18 mouse cellular contexts compared by ENCODE assay signal in genomic region chr9:121389258-121389657, GRCm38 (mm10).
"Had no signal": no experiment of that assay in that cellular context is flagged by ENCODE, and none has a peak within 500 bp of the region (broad histone marks: within the 10 kb centered on the region; RNA-seq: fewer than 3 reads in every experiment).

No protein-coding gene starts in this region.

- DNase-seq: liver, postnatal 0 days; lung, postnatal 10 days; lung, postnatal 4 days; midbrain, embryonic 14.5 days; retina, postnatal 1 day; right cerebral cortex, postnatal 25 days; right cerebral cortex, postnatal 4 days; spleen, adult 18-20 months; thymus, adult 18-20 months; thymus, postnatal 14 days; thymus, postnatal 36 days had no signal

- ATAC-seq: liver, postnatal 0 days; midbrain, embryonic 16.5 days had no signal

- H3K9ac ChIP-seq: liver, postnatal 0 days; lung, embryonic 14.5 days; midbrain, embryonic 12.5 days; neural tube, embryonic 13.5 days; neural tube, embryonic 15.5 days had no signal

- H3K27me3 ChIP-seq: midbrain, embryonic 12.5 days; neural tube, embryonic 13.5 days; neural tube, embryonic 15.5 days had no signal

- H3K4me2 ChIP-seq: lung, embryonic 14.5 days; midbrain, embryonic 12.5 days; neural tube, embryonic 13.5 days; neural tube, embryonic 15.5 days had no signal

- H3K27ac ChIP-seq: midbrain, embryonic 10.5 days; midbrain, embryonic 12.5 days; neural tube, embryonic 13.5 days; neural tube, embryonic 15.5 days had no signal

- H3K4me3 ChIP-seq: midbrain, embryonic 10.5 days; midbrain, embryonic 12.5 days; myocyte; neural tube, embryonic 13.5 days; neural tube, embryonic 15.5 days had no signal

- H3K9me3 ChIP-seq: midbrain, embryonic 10.5 days; midbrain, embryonic 12.5 days; neural tube, embryonic 13.5 days; neural tube, embryonic 15.5 days had no signal
